Mouse (Mus musculus): Measurements from ENCODE around the gene Ccr9. TPM values are rescaled to one million over a fixed set of nuclear protein-coding genes. Genes with fewer than 3 reads are reported as not detected.
"Not testable (repeated sequence)": the region's sequence is repeated elsewhere in the genome, so short reads cannot be mapped to it uniquely, and the experiment has no call there.

Ccr9 gene
- polyA plus RNA-seq, 1 experiment from 2014 or later: 0.27 TPM

- WGBS: 88% methylated on average over 3 of the region's 3 CpGs
- no peak overlapping the region for H3K4me2 ChIP-seq (replicated peaks)
- DNase-seq (ENCODE audit: low spot score) (no peak), ATAC-seq (ENCODE audit: low FRiP score) (no peak)
- H3K9ac ChIP-seq: no peak overlapping the region
- no peaks in the 10 kb centered on the region for H3K27me3 ChIP-seq (ENCODE audit: control insufficient read depth, insufficient read depth, low read length)
- H3K27ac ChIP-seq: no peak overlapping the region
- no peaks in the 10 kb centered on the region for H3K36me3 ChIP-seq (replicated peaks; ENCODE audit: control insufficient read depth, insufficient read depth)
- H3K4me3 ChIP-seq (replicated peaks; ENCODE audit: low read length): no peak overlapping the region
- H3K4me1 ChIP-seq (replicated peaks; ENCODE audit: control insufficient read depth, insufficient read depth, low read length): no peaks in the 10 kb centered on the region
- no peaks in the 10 kb centered on the region for H3K9me3 ChIP-seq (ENCODE audit: control insufficient read depth, low read length)
Measured at GRCm38 (mm10) chr9:123766996-123767395, 88.8 kb downstream of the Ccr9 start.

- no peak for ATAC-seq (ENCODE audit: low FRiP score)
- 79% methylated on average over 1 of the region's 1 CpGs for WGBS
- Histone ChIP-seq H3K27me3 (ENCODE audit: control insufficient read depth, insufficient read depth, low read length) (no peaks in the 10 kb centered on the region), H3K9me3 (ENCODE audit: control insufficient read depth, low read length) (no peaks in the 10 kb centered on the region), H3K4me1 (replicated peaks; ENCODE audit: control insufficient read depth, insufficient read depth, low read length) (no peaks in the 10 kb centered on the region), H3K9ac (no peak overlapping the region), H3K4me2 (replicated peaks) (no peak overlapping the region), H3K4me3 (replicated peaks; ENCODE audit: low read length) (no peak overlapping the region), H3K36me3 (replicated peaks; ENCODE audit: control insufficient read depth, insufficient read depth) (no peaks in the 10 kb centered on the region), H3K27ac (no peak overlapping the region)
- DNase-seq (ENCODE audit: low spot score): no peak
Measured at GRCm38 (mm10) chr9:123768443-123768842, 90.2 kb downstream of the Ccr9 start.

- 69% methylated on average over 6 of the region's 6 CpGs for WGBS
- DNase-seq (ENCODE audit: low spot score) (no peak), ATAC-seq (ENCODE audit: low FRiP score) (no peak)
- H3K4me1 ChIP-seq (replicated peaks; ENCODE audit: control insufficient read depth, insufficient read depth, low read length): no peaks in the 10 kb centered on the region
- H3K27ac ChIP-seq: no peak overlapping the region
- no peaks in the 10 kb centered on the region for H3K36me3 ChIP-seq (replicated peaks; ENCODE audit: control insufficient read depth, insufficient read depth)
- no peak overlapping the region for H3K9ac ChIP-seq
- no peaks in the 10 kb centered on the region for H3K27me3 ChIP-seq (ENCODE audit: control insufficient read depth, insufficient read depth, low read length)
- H3K9me3 ChIP-seq (ENCODE audit: control insufficient read depth, low read length): no peaks in the 10 kb centered on the region
- H3K4me2 ChIP-seq (replicated peaks): no peak overlapping the region
- H3K4me3 ChIP-seq (replicated peaks; ENCODE audit: low read length): no peak overlapping the region
Measured at GRCm38 (mm10) chr9:123769532-123769931, 91.3 kb downstream of the Ccr9 start.

GRCm38 (mm10) chr9:123773299-123773698, 95.1 kb downstream of the Ccr9 start:
- 34% methylated on average over 2 of the region's 2 CpGs for WGBS
- not testable (repeated sequence) for H3K36me3 ChIP-seq (replicated peaks; ENCODE audit: control insufficient read depth, insufficient read depth); H3K4me1 ChIP-seq (replicated peaks; ENCODE audit: control insufficient read depth, insufficient read depth, low read length); H3K9ac ChIP-seq; H3K27me3 ChIP-seq (ENCODE audit: control insufficient read depth, insufficient read depth, low read length); DNase-seq (ENCODE audit: low spot score); H3K4me3 ChIP-seq (replicated peaks; ENCODE audit: low read length); H3K27ac ChIP-seq; H3K9me3 ChIP-seq (ENCODE audit: control insufficient read depth, low read length); ATAC-seq (ENCODE audit: low FRiP score); H3K4me2 ChIP-seq (replicated peaks)

- no peak overlapping the region for H3K27ac ChIP-seq
- no peak overlapping the region for H3K4me3 ChIP-seq (replicated peaks; ENCODE audit: low read length)
- DNase-seq (ENCODE audit: low spot score) (no peak), ATAC-seq (ENCODE audit: low FRiP score) (no peak)
- WGBS: 92% methylated on average over 4 of the region's 4 CpGs
- no peaks in the 10 kb centered on the region for H3K27me3 ChIP-seq (ENCODE audit: control insufficient read depth, insufficient read depth, low read length)
- H3K9me3 ChIP-seq (ENCODE audit: control insufficient read depth, low read length): peaks cover 1% of the 10 kb centered on the region; the same call in 1 of the 2 replicates
- peaks cover 39% of the 10 kb centered on the region for H3K36me3 ChIP-seq (replicated peaks; ENCODE audit: control insufficient read depth, insufficient read depth)
- no peak overlapping the region for H3K4me2 ChIP-seq (replicated peaks)
- no peaks in the 10 kb centered on the region for H3K4me1 ChIP-seq (replicated peaks; ENCODE audit: control insufficient read depth, insufficient read depth, low read length)
- H3K9ac ChIP-seq: no peak overlapping the region
Measured at GRCm38 (mm10) chr9:123788855-123789529, 110.8 kb downstream of the Ccr9 start.

- Histone ChIP-seq H3K9me3 (ENCODE audit: control insufficient read depth, low read length) (no peaks in the 10 kb centered on the region), H3K27ac (no peak overlapping the region), H3K4me3 (replicated peaks; ENCODE audit: low read length) (no peak overlapping the region), H3K9ac (no peak overlapping the region), H3K4me1 (replicated peaks; ENCODE audit: control insufficient read depth, insufficient read depth, low read length) (no peaks in the 10 kb centered on the region), H3K36me3 (replicated peaks; ENCODE audit: control insufficient read depth, insufficient read depth) (peaks cover 61% of the 10 kb centered on the region), H3K4me2 (replicated peaks) (no peak overlapping the region), H3K27me3 (ENCODE audit: control insufficient read depth, insufficient read depth, low read length) (no peaks in the 10 kb centered on the region)
- ATAC-seq (ENCODE audit: low FRiP score) (no peak), DNase-seq (ENCODE audit: low spot score) (peak; percentile 66)
- WGBS: 75% methylated on average over 3 of the region's 3 CpGs
Measured at GRCm38 (mm10) chr9:123796174-123796573, 117.9 kb downstream of the Ccr9 start.

- no peak for DNase-seq (ENCODE audit: low spot score)
- Histone ChIP-seq H3K27me3 (ENCODE audit: control insufficient read depth, insufficient read depth, low read length) (no peaks in the 10 kb centered on the region), H3K9ac (no peak overlapping the region), H3K9me3 (ENCODE audit: control insufficient read depth, low read length) (no peaks in the 10 kb centered on the region), H3K4me1 (replicated peaks; ENCODE audit: control insufficient read depth, insufficient read depth, low read length) (no peaks in the 10 kb centered on the region), H3K27ac (no peak overlapping the region), H3K4me3 (replicated peaks; ENCODE audit: low read length) (no peak overlapping the region), H3K4me2 (replicated peaks) (no peak overlapping the region), H3K36me3 (replicated peaks; ENCODE audit: control insufficient read depth, insufficient read depth) (peaks cover 31% of the 10 kb centered on the region)
- no peak for ATAC-seq (ENCODE audit: low FRiP score)
- WGBS: 100% methylated on average over 1 of the region's 1 CpGs
Measured at GRCm38 (mm10) chr9:123801527-123801926, 123.3 kb downstream of the Ccr9 start.

GRCm38 (mm10) chr9:123802421-123802820, 124.2 kb downstream of the Ccr9 start:
- H3K4me2 ChIP-seq (replicated peaks): no peak overlapping the region
- peaks cover 24% of the 10 kb centered on the region for H3K36me3 ChIP-seq (replicated peaks; ENCODE audit: control insufficient read depth, insufficient read depth)
- no peak overlapping the region for H3K4me3 ChIP-seq (replicated peaks; ENCODE audit: low read length)
- no peaks in the 10 kb centered on the region for H3K27me3 ChIP-seq (ENCODE audit: control insufficient read depth, insufficient read depth, low read length)
- ATAC-seq (ENCODE audit: low FRiP score) (no peak), DNase-seq (ENCODE audit: low spot score) (no peak)
- no peaks in the 10 kb centered on the region for H3K4me1 ChIP-seq (replicated peaks; ENCODE audit: control insufficient read depth, insufficient read depth, low read length)
- no peak overlapping the region for H3K9ac ChIP-seq
- no peaks in the 10 kb centered on the region for H3K9me3 ChIP-seq (ENCODE audit: control insufficient read depth, low read length)
- WGBS: 100% methylated on average over 2 of the region's 2 CpGs
- no peak overlapping the region for H3K27ac ChIP-seq

- Histone ChIP-seq H3K27me3 (ENCODE audit: control insufficient read depth, insufficient read depth, low read length) (no peaks in the 10 kb centered on the region), H3K4me3 (replicated peaks; ENCODE audit: low read length) (no peak overlapping the region), H3K4me1 (replicated peaks; ENCODE audit: control insufficient read depth, insufficient read depth, low read length) (no peaks in the 10 kb centered on the region), H3K36me3 (replicated peaks; ENCODE audit: control insufficient read depth, insufficient read depth) (peaks cover 22% of the 10 kb centered on the region), H3K27ac (no peak overlapping the region), H3K9me3 (ENCODE audit: control insufficient read depth, low read length) (no peaks in the 10 kb centered on the region), H3K9ac (no peak overlapping the region), H3K4me2 (replicated peaks) (no peak overlapping the region)
- ATAC-seq (ENCODE audit: low FRiP score) (no peak), DNase-seq (ENCODE audit: low spot score) (no peak)
Measured at GRCm38 (mm10) chr9:123802896-123803295, 124.7 kb downstream of the Ccr9 start.

GRCm38 (mm10) chr9:123805241-123805640, 127.0 kb downstream of the Ccr9 start:
- Histone ChIP-seq H3K9ac (no peak overlapping the region), H3K4me2 (replicated peaks) (no peak overlapping the region), H3K4me3 (replicated peaks; ENCODE audit: low read length) (no peak overlapping the region), H3K27me3 (ENCODE audit: control insufficient read depth, insufficient read depth, low read length) (no peaks in the 10 kb centered on the region), H3K9me3 (ENCODE audit: control insufficient read depth, low read length) (no peaks in the 10 kb centered on the region), H3K27ac (no peak overlapping the region), H3K36me3 (replicated peaks; ENCODE audit: control insufficient read depth, insufficient read depth) (peaks cover 19% of the 10 kb centered on the region), H3K4me1 (replicated peaks; ENCODE audit: control insufficient read depth, insufficient read depth, low read length) (no peaks in the 10 kb centered on the region)
- DNase-seq (ENCODE audit: low spot score) (no peak), ATAC-seq (ENCODE audit: low FRiP score) (no peak)
- 94% methylated on average over 2 of the region's 2 CpGs for WGBS

All from hindbrain, embryonic 14.5 days (tissue).